Mouse (Mus musculus) right cerebral cortex, adult 18-20 months (tissue): ENCODE measurements around the gene Cyp4f37.
"Not testable (repeated sequence)": the region's sequence is repeated elsewhere in the genome, so short reads cannot be mapped to it uniquely, and the experiment has no call there.

Experiments used
- DNase-seq: peaks from one replicate; pipeline ENCODE4 v3.0.0; 2022; ENCODE audit warnings: mixed read lengths

Cyp4f37 gene

DNA sequence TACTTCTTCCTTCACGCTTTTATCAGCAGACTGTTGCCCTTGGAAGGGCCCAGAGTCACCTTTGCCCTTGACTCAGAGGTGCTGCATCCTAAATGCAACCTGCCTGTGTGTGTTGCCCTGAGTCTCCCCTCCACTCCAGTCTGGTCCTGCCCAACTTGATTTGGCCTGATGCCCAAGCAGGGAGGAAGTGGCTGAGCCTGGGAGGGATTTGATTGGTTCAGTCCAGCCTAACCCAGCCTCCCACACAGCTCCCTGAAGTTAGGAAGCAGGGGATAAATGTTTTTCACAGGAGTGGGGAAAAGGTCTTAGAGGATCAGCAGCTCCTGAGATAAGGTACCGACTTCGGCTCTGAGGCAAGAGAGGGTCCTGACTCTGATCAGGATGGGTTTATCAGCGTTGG lies at the start of gene Cyp4f37:
Gene Cyp4f37, plus strand, starts transcription at position 292 of the 400 bp plus-strand sequence.
- not testable (repeated sequence) for DNase-seq

DNA sequence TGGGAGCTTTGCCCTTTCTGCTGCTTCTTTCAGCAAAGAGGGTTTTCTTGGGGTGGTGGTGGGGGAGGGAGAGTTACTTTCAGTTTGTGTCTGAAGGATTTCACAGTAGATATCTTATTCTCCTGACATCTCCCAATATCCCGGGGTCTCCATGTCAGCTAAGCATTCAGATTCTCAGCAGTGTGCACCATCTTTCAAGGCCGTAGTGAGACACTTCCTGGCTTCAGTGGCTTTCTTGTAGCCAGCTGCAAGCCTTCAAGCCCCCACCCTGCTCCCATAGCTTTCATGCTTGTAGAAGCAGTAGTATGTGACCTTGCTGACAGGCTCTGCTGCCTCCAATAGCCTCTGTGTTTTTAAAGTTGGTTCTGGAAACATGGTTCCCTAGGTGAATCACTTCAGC lies 47.8 kb upstream of the Cyp4f37 start:
- not testable (repeated sequence) for DNase-seq

DNA sequence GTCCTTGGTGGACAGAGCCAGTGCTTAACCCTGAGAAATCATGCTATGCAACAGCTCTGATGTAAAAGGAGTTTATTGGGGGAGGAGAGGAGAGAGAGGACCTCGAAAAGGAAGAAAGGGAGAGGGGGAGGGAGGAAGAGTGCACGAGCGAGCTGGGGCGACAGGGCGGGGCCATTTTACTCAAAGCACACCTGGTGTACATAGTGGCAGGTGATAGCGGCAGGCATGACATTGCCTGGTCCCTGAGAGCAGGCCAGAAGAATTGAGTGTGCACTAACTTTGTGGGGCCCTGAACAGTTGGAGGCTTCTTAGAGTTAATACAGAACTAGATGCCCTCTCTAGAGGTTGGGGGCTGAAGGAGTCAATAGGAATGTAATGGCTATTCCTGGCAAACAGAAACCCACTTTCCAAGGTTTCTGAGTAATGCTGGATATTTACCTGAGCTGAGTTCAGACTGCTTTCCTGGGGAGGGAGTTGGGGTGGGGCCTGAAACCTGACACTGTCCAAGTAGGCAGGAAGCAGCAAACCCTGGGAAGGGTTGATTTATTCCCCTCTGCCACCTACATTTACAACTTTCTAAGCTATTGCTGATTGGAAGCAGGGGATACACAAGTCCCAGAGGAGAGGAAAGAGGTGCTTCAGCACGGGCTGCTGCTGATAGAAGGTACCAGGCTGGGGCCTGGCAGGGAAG lies 43.5 kb upstream of the Cyp4f37 start:
- no peak for DNase-seq

DNA sequence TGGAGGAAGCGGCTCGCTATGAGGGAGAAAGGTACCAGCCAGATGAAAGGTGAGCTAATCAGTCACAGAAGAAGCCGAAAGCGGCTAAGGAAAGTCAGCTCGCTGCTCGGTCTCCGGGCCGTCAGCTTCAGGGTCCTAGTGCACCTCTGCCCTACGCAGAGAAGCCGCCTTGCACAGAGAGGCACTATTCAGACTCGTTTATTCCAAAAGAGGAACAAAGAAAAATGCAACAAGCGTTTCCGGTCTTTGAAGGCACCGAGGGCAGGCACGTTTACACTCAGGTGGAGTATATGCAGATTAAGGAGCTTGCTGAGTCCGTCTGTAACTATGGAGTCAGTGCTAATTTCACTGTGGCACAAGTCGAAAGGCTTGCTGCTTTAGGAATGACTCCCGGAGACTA lies 24.6 kb upstream of the Cyp4f37 start:
- no peak for DNase-seq

DNA sequence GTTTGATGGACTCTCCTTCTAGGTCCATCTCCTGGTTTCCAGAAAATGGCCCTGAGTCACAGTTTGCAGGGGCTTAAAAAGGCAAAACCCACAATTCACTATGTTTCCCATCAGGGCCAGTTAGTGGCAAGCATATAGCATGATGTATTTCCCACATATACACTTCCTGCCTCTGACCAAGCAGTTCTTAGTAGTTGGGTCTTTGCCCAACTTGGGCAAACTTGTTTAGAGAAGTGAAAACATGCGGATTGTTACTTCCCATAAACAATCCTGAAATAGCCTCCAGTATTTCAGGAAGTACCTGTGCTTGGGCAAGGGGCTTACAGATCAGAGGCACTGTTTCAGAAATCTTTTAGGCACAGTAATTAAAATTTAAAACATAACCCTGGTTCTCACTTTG lies 13.1 kb upstream of the Cyp4f37 start:
- no peak for DNase-seq

DNA sequence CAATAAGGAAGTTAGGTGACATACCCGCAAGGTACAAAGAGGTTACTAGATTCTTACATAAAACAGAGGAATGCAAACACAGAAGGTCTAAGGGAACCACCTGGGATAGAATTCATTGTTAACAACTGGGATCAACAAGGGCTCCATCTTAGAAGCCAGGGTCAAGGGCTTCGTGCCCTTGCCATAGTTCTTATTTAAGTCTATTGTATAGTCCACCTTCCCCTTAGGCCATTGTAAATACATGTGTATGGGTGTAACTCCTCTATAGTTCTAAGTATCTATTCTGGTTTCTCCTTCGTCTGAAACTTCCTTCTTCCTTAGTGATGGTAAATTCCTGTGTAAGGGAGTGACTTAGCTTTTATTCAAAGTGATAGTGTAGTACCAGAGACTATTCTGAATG lies 10.9 kb upstream of the Cyp4f37 start:
- DNase-seq = not testable (repeated sequence)

DNA sequence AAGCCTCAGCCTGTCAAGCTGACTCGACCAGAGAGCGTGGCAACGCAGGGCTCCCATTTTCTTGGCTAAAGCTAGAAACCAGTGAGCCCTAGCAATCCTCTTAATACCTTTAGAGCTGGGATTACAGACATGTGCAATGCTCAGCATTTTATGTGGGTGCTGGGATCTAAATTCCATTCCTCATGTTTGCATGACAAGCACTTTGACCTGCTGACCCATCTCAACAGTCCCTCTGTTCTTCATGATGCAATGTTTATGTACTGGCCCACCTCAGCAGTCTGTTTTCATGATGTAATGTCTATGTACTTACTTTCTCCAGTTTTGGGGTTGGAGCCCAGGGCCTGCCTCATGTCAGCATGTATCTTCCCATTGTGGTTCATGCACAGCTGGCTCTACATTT lies 10.2 kb upstream of the Cyp4f37 start:
- DNase-seq = no peak

DNA sequence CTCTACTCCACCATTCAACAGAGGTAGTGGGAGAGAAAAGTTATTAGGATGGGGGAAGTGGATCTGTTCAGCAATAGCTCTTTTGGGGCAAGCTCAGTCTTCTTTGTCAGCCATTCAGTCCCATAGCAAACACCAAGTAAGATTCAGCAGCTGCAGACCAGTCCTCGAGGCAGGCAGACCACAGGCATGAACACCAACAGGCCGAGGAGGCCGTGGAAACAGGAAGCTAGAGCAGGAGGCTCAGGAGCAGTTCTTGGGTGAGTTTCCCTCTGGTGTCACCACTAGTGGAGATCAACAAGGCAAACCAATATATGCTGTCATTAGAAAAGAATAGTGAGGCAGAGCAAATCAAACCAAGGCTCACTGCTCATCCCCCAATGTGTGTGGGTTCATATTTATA lies 8.7 kb upstream of the Cyp4f37 start:
- no peak for DNase-seq

DNA sequence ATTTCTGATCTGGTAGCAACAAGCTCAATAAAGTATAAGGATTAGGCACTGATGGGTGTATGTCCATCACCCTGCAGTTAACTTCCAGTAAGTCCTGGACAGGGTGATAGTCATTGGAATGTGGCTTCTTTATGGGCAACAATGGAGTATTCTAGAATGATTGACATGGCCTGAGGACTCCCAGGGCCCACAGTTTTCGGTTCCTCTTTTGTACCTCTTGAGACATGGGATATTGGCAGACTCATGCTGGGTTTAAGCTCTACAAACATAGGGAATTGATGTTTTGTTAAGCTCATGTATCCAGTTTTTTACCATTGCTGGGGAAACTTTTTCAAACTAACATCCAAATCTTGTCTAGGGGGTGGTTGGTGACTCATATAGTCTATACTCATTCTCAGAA lies 3.9 kb upstream of the Cyp4f37 start:
- DNase-seq = no peak

DNA sequence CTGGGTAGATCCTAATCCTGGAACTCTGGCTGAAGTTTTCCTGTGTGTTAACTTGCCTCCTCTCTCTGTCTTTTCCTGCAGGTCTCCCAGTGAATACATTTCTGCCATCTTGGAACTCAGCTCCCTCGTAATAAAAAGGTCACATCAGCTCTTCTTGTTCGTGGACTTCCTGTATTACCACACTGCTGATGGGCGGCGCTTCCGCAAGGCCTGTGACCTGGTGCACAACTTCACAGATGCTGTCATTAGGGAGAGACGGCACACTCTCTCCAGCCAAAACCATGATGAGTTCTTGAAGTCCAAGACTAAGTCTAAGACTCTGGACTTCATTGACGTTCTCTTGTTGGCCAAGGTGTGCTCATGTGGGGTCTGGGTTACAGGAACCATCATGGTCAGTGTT lies 8.6 kb downstream of the Cyp4f37 start:
- not testable (repeated sequence) for DNase-seq

DNA sequence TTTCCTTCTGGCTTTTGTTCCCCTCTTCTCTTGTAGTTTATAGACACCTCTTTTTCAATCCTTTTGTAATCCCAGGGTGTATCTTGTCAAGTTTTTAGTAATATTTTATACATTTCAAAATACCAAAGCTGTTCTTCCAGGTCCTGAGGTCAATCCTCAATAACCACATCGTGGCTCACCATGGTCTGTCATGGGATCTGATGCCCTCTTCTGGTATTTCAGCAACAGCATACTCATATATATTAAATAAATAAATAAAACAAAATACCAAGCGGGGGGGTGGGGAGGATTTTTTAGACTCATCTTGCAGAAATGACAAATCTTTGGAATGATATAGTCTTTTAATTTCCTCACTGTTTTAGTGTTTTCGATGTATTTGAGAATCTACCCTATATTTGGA lies 10.8 kb downstream of the Cyp4f37 start:
- DNase-seq = no peak

DNA sequence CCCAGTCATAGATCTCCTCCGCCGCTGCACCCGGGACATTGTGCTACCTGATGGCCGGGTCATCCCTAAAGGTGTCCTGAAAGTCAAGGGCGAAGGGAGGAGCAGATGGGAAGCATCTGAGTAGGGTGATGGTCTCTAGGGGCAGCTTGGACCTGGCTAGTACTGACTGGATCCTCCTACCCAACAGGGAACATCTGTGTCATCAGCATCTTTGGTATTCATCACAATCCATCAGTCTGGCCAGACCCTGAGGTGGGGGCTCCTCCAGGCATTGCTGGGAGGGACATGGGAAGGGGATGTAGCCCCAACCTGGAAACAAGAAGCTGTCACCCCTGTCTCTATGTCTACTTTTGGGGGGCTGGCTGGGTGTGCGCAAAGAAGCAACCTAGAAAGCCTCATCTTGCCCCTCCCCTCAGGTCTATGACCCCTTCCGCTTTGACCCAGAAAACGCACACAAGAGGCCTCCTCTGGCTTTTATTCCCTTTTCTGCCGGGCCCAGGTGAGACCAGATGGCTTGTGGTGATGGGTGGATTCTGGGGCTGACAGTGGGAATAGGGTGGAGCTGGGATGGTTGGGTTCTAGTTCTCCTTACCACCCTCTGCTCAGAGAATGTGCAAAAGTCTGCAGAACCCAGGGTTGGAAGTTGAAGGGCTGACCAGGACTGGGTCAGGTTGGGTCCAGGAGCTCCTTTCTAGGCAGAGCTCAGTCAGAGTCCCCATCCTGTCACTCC lies 13.3 kb downstream of the Cyp4f37 start:
- DNase-seq = not testable (repeated sequence)

DNA sequence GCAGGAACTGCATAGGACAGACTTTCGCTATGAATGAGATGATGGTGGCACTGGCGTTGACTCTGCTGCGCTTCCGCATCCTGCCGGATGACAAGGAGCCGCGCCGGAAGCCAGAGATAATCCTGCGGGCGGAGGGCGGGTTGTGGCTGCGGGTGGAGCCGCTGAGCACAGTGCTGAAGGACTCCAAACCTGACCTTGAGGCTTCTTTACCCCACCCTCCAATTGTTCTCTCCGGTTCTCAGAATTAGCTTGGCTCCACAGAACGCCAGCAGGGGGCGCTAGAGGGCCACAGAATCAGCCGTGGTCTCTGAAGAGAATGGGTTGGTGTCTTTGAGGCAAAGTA lies 13.8 kb downstream of the Cyp4f37 start:
- DNase-seq = peak; percentile 78

DNA sequence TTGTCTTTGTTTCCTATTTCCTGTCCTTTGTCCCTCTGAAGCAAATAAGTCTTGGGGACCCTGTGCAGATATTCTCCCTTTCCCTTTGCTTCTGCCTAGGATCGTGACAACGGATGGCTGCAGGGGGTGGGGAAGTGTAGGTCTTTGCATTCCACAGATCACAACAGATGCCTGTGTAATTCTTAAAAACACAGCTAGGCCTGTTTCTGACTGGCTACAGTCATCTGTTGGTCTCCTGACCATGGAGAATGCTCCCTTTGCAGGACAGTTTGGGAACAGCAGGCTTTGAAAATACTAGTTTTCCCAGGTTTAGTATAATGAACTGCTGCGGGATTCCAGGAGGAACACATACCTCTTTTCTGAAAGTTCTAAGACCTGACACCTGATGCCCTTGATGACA lies 15.2 kb downstream of the Cyp4f37 start:
- no peak for DNase-seq

DNA sequence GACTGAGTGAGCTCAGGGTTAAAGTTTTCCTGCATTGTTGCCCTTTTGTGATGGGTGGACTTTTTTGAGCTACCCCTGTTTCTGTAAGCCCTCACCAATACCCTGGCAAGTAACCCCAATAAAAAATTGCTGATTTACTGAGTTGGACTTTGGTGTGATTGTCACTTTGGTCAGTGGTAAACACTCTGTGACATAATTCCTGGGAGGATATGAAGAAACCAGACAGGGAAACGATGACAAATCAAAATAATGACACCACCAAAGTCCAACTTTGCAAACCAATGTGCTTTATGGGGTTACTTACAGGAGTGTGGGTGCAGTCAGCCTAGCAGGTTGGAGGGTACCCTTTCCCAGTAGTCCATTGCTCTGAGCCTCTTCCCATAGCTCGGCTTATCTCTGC lies 16.0 kb downstream of the Cyp4f37 start:
- no peak for DNase-seq

DNA sequence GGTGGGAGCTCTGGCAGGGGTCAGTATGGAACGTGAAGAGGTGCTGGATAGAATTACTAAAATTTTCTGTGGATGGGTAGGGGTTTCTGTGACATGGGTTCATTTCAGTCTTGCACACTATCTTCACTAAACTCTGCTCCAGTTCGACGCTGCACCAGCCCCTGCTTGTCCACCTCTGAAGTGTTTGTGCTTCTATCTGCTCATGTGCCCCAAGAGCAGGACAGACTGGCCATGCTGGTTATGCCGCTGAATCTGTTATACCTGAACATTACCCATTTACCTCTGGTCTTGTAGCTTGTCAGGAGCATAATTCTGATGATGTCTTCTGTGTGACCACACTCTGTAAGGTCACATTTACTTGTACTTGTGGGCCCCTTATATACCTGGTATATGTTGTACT lies 25.5 kb downstream of the Cyp4f37 start:
- DNase-seq = no peak

DNA sequence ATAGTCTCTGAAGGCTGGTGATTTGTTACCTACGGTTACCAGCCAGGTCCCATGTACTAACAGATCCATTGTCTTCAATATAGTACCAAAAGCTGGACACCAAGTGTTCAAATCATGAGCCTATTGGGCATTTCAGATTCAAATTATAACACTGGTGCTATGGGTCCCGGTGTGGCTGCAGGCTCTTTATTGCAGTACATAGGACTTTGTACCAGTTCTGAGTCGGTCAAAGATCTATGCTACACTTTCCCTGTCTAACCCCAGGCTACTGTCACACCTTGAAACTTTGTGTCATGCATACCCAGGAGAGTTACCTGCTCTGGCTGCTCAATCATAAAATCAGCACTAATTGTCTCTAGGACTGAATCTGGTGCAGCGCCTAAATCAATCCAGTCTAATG lies 32.8 kb downstream of the Cyp4f37 start:
- no peak for DNase-seq

DNA sequence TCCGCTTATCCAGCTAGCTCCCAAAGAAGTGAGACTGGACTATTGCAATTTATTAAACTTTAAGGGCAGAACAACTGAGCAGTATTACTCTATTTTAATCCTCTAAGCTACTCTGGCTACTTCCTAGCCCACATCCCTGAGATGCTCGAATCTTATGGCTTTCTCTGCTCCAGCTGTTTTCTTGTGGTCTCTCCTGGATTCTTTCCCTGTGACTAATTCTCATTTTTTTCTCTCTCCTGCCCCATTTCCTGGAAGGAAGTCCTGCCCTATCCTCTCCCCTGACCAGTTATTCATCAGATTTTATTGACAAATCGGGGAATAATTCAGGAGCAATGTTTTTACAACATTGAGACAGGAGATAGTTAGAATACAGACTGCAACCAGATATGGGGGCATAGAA lies 35.9 kb downstream of the Cyp4f37 start:
- DNase-seq = no peak

DNA sequence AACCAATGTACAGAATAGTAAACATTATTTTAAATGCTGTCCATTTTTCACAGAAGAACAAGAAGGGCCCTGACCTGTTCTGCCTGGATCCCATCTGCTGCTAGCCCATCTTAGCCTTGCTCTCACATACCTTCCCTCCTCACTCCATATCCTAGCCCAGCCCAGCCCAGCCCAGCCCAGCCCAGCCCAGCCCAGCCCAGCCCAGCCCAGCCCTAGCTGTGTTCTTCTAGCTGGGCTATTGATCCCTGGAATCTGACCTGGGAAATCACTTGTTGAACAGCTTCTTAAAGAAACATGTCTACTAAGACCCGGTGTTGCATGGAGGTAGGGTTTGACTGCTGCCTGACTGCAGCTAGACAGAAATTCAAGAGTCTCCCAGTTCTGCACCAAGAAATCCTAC lies 37.1 kb downstream of the Cyp4f37 start:
- no peak for DNase-seq

DNA sequence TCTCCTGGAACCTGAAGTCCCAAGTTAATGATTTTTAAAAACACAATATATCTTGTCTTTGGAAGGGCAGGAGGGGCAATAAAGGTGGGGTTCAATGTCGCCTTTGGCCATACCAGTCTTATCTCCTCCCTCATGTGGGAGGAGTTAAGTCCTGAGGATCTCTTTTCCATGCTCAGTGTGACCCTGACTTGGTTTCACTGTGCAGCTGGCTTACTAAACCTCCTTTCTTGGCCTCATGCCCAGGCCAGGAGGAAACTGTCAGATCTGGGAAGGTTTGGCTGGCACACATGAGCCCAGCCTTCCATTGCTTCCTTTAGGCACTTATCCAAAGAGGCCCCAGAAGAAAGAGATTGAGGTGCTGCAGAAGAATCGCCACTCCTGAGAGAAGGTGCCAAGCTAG lies 37.6 kb downstream of the Cyp4f37 start, which contains the start of gene Cyp4f40:
Gene Cyp4f40, plus strand, starts transcription at position 189 of the 400 bp plus-strand sequence.
- peak; percentile 5 for DNase-seq

DNA sequence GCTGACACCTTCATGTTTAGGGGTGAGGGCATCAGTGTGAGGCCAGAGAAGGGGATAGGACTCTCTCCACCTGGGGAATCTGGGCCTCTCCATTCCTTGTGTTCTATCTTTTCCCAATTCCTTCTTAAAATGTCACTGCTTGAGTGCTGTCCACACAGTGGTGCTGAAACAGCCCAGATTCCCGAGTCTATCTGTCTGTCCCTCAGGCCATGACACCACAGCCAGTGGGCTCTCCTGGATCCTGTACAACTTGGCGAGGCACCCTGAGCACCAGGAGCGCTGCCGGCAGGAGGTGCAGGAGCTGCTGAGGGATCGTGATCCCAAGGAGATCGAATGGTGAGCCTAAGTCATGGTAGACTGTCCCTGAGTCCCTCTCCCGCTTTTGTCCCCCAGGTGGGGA lies 52.9 kb downstream of the Cyp4f37 start:
- no peak for DNase-seq

DNA sequence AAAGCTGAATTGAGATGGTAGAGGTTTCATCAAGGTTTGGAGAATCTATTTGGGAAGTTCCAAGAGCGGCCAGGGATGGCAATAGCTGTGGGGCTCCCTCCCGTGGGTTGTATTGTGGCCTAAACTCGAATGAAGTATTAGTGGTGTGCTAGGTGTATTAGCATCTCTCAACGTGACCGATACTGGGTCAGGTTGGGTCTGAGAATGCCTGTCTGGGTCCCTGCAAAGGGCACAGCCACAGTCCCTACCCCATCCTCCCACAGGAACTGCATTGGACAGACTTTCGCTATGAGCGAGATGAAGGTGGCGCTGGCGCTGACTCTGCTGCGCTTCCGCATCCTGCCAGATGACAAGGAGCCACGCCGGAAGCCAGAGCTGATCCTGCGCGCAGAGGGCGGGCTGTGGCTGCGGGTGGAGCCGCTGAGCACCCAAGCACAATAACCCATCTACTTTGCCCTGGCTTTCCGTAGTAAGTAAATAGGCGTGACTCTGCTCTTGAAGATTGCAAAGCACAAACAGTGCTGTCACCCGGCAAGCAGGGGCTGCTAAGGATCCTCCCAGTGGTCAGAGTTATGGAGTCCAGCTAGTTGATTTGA lies 55.0 kb downstream of the Cyp4f37 start:
- DNase-seq = no peak

DNA sequence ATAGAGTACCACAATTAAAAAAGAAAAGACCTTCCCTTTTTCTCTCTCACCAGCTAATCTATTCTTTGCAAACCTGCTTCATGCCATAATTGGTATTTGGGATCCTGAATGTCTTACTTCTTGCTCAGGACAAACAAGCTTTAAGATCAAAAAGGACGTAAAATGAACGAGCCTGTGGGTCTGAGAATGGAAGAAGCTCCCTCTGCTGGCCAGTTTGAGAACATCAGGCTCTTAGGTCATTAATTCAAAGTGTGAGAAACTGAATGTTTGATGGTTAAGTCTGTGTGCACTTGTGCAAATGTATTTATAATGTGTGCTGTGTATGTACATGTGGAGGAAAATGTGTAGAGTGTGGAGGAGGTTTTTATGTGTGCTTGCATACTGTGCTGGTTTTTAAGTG lies 59.3 kb downstream of the Cyp4f37 start:
- peak; percentile 3 for DNase-seq

DNA sequence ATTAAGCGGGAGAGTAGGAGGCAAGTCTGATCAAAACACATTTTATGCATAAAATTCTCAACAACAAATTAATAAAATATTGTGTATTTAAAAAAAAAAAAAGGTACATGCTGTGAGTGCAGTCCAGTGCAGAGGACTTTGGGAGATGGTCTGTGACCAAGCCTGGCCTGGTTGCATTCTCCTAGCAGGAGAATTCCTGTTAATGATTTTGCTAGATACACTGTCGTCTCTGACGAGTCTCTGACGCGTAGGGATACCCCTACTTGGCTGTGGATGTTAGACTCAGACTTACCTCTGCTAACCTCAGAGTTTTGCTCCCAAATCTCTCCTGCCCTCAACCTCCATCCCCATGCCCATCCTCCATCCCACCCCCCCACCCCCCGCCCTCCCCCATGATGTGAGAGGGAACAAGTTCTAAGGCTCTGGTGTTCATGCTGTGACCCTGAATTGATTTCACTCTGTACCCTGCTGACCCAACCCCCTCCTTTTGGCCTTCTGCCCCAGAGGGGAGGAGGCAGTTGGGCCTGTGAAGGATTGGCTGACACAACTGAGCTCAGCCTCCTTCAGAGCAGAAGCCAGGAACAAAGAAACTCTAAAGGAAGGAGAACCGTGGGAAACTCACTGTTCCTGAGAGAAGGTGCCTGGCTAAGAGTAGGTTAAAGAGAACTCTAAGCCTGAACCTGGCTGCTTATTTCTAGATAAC lies 64.1 kb downstream of the Cyp4f37 start, which contains the start of gene Cyp4f15:
Gene Cyp4f15, plus strand, starts transcription at position 580 of the 703 bp plus-strand sequence.
- peak; percentile 49 for DNase-seq
